Mouse (Mus musculus): ENCODE measurements around the gene Cacnb1. TPM values are rescaled to one million over a fixed set of nuclear protein-coding genes. Genes with fewer than 3 reads are reported as not detected.

The Cacnb1 gene
- polyA plus RNA-seq, 1 experiment: 5.7 TPM

DNA sequence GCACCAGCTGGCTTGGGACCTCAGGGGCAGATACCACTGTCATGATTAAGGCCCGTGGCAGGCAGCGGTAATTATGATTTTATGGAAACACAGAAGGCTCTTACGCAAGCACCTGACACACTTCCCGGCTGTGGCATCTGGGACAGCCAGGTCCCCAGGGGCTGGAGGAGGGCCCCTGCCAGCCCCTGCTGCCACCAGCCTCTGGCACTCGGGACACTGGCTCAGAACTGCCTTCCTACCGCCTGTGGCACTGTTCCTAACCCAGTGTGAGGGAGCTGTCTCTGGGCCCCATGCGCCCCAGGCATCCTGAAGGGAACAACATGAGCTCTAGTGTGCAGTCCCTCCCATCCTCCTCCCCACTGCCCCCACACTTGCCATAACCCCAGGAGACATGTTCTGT, 36.8 kb upstream of the Cacnb1 start:
- H3K27me3 ChIP-seq (ENCODE audit: control insufficient read depth, insufficient read depth, low read length): no peaks in the 10 kb centered on the region
- no peak overlapping the region for H3K27ac ChIP-seq (ENCODE audit: insufficient read depth, low read depth, low read length)
- WGBS: 36% methylated on average over 7 of the region's 7 CpGs
- H3K4me3 ChIP-seq (ENCODE audit: low read depth, low read length): no peak overlapping the region
- TF ChIP-seq CTCF (IDR thresholded peaks at IDR 0.05; ENCODE audit: extremely low read depth, insufficient read length, insufficient replicate concordance, low read depth, low read length) (no peak), POLR2A (IDR thresholded peaks at IDR 0.05; ENCODE audit: low read depth, low read length) (no peak)
- no peaks in the 10 kb centered on the region for H3K36me3 ChIP-seq (ENCODE audit: control insufficient read depth, insufficient read depth, low read length)
- H3K4me1 ChIP-seq (ENCODE audit: control insufficient read depth, insufficient read depth, insufficient read length, low read length): peaks cover 5% of the 10 kb centered on the region; the same call in 1 of the 2 replicates

DNA sequence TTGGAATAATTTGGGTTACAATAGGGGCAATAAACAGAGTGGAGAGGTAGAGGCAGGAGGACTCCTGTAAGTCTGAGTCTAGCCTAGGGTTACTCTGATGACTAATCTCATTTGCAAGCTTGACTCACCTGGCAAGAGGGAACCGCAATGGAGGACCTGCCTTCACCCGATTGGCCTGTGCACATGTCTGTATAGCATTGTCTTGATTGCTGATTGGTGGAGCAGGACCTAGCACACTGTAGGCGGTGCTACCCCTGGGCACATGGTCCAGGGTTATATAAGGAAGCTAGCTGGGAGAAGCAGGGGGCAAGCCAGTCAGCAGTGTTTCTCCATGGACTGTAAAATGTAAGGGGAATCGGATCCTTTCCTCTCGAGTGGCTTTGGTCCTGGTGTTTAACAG, 35.2 kb upstream of the Cacnb1 start:
- peaks cover 14% of the 10 kb centered on the region for H3K27me3 ChIP-seq (ENCODE audit: control insufficient read depth, insufficient read depth, low read length)
- H3K27ac ChIP-seq (ENCODE audit: insufficient read depth, low read depth, low read length): no peak overlapping the region
- TF ChIP-seq CTCF (IDR thresholded peaks at IDR 0.05; ENCODE audit: extremely low read depth, insufficient read length, insufficient replicate concordance, low read depth, low read length) (no peak), POLR2A (IDR thresholded peaks at IDR 0.05; ENCODE audit: low read depth, low read length) (no peak)
- H3K36me3 ChIP-seq (ENCODE audit: control insufficient read depth, insufficient read depth, low read length): no peaks in the 10 kb centered on the region
- WGBS: 74% methylated on average over 5 of the region's 5 CpGs
- H3K4me3 ChIP-seq (ENCODE audit: low read depth, low read length): no peak overlapping the region
- peaks cover 5% of the 10 kb centered on the region for H3K4me1 ChIP-seq (ENCODE audit: control insufficient read depth, insufficient read depth, insufficient read length, low read length)

DNA sequence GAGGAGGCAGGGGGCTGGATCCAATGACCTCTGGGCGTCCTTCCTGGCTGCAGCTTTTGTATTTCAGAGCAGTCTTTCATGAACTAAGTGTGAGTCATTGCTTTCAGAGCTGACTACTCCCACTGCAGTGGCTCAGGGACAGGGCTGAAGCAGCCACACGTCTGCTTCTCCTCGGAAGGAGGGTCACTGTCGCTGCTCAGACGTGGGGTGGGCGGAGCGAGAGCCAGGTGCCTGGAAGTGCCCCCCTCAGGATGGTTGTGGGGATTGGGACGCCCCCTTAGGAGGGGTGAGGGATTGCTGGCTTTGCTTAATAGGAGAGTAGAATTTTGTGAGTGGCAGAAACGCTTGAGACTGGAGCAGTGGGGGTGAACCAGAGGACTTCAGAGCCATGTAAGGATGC, 34.6 kb upstream of the Cacnb1 start:
- TF ChIP-seq CTCF (IDR thresholded peaks at IDR 0.05; ENCODE audit: extremely low read depth, insufficient read length, insufficient replicate concordance, low read depth, low read length) (no peak), POLR2A (IDR thresholded peaks at IDR 0.05; ENCODE audit: low read depth, low read length) (no peak)
- H3K27ac ChIP-seq (ENCODE audit: insufficient read depth, low read depth, low read length): no peak overlapping the region

DNA sequence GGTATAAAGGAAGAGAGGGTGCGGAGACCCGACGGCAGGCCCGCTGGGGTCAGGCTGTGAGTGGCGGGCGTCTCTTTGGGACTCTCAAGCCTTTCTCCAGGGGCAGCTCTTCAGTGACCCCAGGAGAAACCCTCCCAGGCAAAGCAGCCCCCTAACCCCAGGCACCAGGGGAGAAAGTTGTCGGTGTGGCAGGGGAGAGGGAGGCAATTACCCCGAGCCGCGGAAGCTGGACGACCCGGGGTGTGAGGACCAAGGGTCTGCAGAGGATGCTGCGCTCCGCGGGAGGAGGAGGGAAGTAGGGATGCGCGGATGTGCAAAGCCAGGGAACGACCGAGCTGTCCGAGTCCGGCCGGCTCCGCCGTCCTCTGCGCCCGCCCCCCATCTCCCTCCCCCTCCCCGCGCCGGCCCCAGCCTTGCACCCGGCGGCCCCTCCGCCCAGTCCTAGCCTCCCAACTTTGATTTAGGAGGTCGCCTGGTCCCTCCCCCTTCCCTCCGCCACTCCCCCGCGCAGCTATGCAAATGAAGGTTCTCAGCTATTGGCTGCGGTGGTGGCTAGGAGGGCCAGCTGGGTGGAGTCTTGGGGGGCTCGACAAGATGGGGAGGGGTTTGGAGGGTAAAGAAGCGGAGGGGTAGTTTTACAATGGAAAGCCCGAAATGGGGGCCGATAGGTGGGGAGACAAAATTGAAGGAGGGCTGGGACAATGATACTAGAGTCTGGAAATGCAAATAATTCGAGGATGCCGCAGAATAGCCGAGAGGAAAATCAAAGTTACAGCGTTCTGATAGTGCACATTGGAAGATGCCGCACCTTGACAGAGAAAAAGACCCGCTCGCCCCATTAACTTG, 30.4 kb upstream of the Cacnb1 start, which contains the start of gene Stac2:
Stac2 (minus strand) TSS at position 474 of the 846 bp plus-strand sequence.
- TF ChIP-seq POLR2A (IDR thresholded peaks at IDR 0.05; ENCODE audit: low read depth, low read length) (no peak), CTCF (IDR thresholded peaks at IDR 0.05; ENCODE audit: extremely low read depth, insufficient read length, insufficient replicate concordance, low read depth, low read length) (no peak)
- H3K27me3 ChIP-seq (ENCODE audit: control insufficient read depth, insufficient read depth, low read length): peaks cover 39% of the 10 kb centered on the region
- no peak within 1 kb of the TSS for H3K27ac ChIP-seq (ENCODE audit: insufficient read depth, low read depth, low read length)
- peaks cover 7% of the 10 kb centered on the region; the same call in 1 of the 2 replicates for H3K4me1 ChIP-seq (ENCODE audit: control insufficient read depth, insufficient read depth, insufficient read length, low read length)
- WGBS: 4% methylated on average over 45 of the region's 48 CpGs
- H3K36me3 ChIP-seq (ENCODE audit: control insufficient read depth, insufficient read depth, low read length): no peaks in the 10 kb centered on the region
- H3K4me3 ChIP-seq (ENCODE audit: low read depth, low read length): peak within 1 kb of the TSS; percentile 51

More for the DNA sequence above, 34.6 kb upstream of the Cacnb1 start:
- peaks cover 19% of the 10 kb centered on the region for H3K27me3 ChIP-seq (ENCODE audit: control insufficient read depth, insufficient read depth, low read length)
- 22% methylated on average over 9 of the region's 9 CpGs for WGBS
- no peak overlapping the region for H3K4me3 ChIP-seq (ENCODE audit: low read depth, low read length)
- H3K36me3 ChIP-seq (ENCODE audit: control insufficient read depth, insufficient read depth, low read length): no peaks in the 10 kb centered on the region
- H3K4me1 ChIP-seq (ENCODE audit: control insufficient read depth, insufficient read depth, insufficient read length, low read length): peaks cover 8% of the 10 kb centered on the region

DNA sequence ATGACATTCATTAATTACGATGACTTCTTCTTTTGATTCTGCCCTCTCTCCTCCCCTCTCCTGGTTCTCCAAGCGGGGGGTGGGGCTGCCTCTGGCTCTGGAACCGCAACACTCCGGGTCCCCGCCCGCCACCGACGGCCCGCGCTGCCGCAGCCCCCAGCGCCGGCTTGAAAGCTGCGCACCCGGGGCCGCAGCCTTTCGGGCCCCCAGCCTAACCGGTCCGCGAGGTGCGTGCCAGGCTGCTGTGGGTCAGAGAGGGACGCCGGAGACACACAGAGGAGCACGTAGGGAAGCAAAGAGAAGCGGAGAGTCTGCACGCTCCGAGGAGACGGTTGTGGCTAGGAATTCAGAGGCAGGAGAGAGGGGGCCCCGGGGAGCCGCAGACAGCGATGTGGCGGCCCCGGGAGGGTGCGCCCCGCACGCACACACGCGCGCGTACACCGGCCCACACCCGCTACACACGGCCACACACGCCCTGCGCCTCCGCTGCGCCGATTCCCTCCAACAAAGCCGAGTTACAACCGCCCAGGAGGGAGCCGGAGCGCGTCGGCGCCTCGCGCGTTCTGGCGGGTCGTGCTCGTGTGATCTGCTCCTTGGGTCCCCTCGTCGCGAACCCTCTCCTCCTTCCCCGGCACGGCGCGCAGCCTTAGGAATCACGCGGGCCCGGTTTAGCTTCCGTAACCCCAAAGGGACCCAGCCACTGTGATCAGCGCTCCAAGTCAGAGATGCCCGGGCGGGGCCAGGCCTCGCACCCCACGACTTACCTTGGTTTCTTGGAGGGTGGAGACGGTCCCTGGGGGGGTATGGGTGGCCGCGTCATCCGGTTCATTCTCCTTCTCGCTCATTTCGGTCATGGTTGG, 29.5 kb upstream of the Cacnb1 start:
- Histone ChIP-seq H3K4me1 (ENCODE audit: control insufficient read depth, insufficient read depth, insufficient read length, low read length) (peaks cover 7% of the 10 kb centered on the region; the same call in 1 of the 2 replicates), H3K4me3 (ENCODE audit: low read depth, low read length) (peak overlapping the region; percentile 51), H3K27ac (ENCODE audit: insufficient read depth, low read depth, low read length) (no peak overlapping the region), H3K27me3 (ENCODE audit: control insufficient read depth, insufficient read depth, low read length) (peaks cover 39% of the 10 kb centered on the region), H3K36me3 (ENCODE audit: control insufficient read depth, insufficient read depth, low read length) (no peaks in the 10 kb centered on the region)
- WGBS: 2% methylated on average over 83 of the region's 83 CpGs
- TF ChIP-seq CTCF (IDR thresholded peaks at IDR 0.05; ENCODE audit: extremely low read depth, insufficient read length, insufficient replicate concordance, low read depth, low read length) (no peak), POLR2A (IDR thresholded peaks at IDR 0.05; ENCODE audit: low read depth, low read length) (no peak)

DNA sequence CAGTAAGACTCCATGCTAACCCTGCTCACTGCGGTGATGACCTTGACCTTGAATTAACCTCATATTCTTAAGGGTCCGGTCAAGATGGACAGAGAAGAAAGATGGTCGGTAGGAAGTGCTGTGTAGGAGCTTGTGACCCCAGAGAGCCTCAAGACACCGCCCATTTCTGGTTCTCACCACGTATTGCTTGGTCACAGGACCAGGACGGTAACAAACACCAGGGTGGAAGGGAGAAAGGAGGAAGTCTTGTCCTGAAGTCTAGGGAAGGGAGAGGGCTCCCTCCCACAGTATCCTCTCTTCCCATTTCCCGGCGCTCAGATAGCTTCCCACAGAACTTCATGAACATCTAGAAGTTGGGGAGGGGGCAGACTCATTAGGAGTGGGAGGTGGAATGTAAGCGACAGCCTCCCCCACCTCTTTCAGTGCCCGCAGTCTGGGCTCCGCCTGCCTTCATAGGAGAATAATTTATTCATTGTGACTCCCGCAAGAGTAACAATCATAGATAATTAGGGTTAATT, 28.8 kb upstream of the Cacnb1 start:
- H3K4me1 ChIP-seq (ENCODE audit: control insufficient read depth, insufficient read depth, insufficient read length, low read length): peaks cover 7% of the 10 kb centered on the region; the same call in 1 of the 2 replicates
- no peak overlapping the region for H3K4me3 ChIP-seq (ENCODE audit: low read depth, low read length)
- WGBS: 6% methylated on average over 12 of the region's 12 CpGs
- no peak for TF ChIP-seq POLR2A (IDR thresholded peaks at IDR 0.05; ENCODE audit: low read depth, low read length)
- TF ChIP-seq CTCF (IDR thresholded peaks at IDR 0.05; ENCODE audit: extremely low read depth, insufficient read length, insufficient replicate concordance, low read depth, low read length): no peak
- H3K27ac ChIP-seq (ENCODE audit: insufficient read depth, low read depth, low read length): no peak overlapping the region
- H3K27me3 ChIP-seq (ENCODE audit: control insufficient read depth, insufficient read depth, low read length): peaks cover 39% of the 10 kb centered on the region
- no peaks in the 10 kb centered on the region for H3K36me3 ChIP-seq (ENCODE audit: control insufficient read depth, insufficient read depth, low read length)

All from small intestine, adult 2 months (tissue).